Mouse (Mus musculus) ES-Bruce4 (cell line): ENCODE results near the gene Mus81. TPM values are rescaled to one million over a fixed set of nuclear protein-coding genes. Genes with fewer than 3 reads are reported as not detected.
"Not testable (repeated sequence)": the region's sequence is repeated elsewhere in the genome, so short reads cannot be mapped to it uniquely, and the experiment has no call there.

Source experiments
- H3K27ac ChIP-seq: 2 replicates; pipeline ENCODE4 v1.5.1; 2012; ENCODE audit warnings: low read length, inconsistent platforms; ENCODE audit not compliant: insufficient read depth
- H3K27me3 ChIP-seq: 2 replicates; pipeline ENCODE4 v1.6.1; 2012; ENCODE audit warnings: mild to moderate bottlenecking, low read length, inconsistent platforms; ENCODE audit not compliant: control insufficient read depth, poor library complexity, insufficient read depth, severe bottlenecking
- H3K36me3 ChIP-seq: 2 replicates; pipeline ENCODE4 v1.6.1; 2012; ENCODE audit warnings: inconsistent platforms, mild to moderate bottlenecking, low read length, moderate library complexity; ENCODE audit not compliant: control insufficient read depth, poor library complexity, insufficient read depth, severe bottlenecking
- H3K4me1 ChIP-seq: one replicate; pipeline ENCODE4 v1.8.1; 2011; ENCODE audit warnings: low read length; ENCODE audit not compliant: control insufficient read depth, insufficient read depth
- H3K4me3 ChIP-seq: 2 replicates; pipeline ENCODE4 v1.5.1; 2011; ENCODE audit warnings: low read depth, mild to moderate bottlenecking, low read length
- H3K9ac ChIP-seq: 2 replicates; pipeline ENCODE4 v1.6.1; 2012; ENCODE audit warnings: low read depth, mild to moderate bottlenecking, inconsistent platforms; ENCODE audit not compliant: poor library complexity, severe bottlenecking
- H3K9me3 ChIP-seq: replicated peaks from 2 replicates; pipeline ENCODE4 v1.6.1; 2012; ENCODE audit warnings: mild to moderate bottlenecking, low read length, inconsistent platforms; ENCODE audit not compliant: control insufficient read depth, poor library complexity, insufficient read depth, severe bottlenecking
- CTCF ChIP-seq: IDR thresholded peaks from one replicate; pipeline ENCODE4 v1.8.1; 2011; ENCODE audit warnings: low read depth, low read length
- EP300 ChIP-seq: IDR thresholded peaks from 2 replicates; pipeline ENCODE4 v1.6.1; 2011; ENCODE audit warnings: low read depth, low read length; ENCODE audit not compliant: insufficient read depth
- POLR2A ChIP-seq: IDR thresholded peaks from one replicate; pipeline ENCODE4 v1.8.1; 2011; ENCODE audit warnings: low read length; ENCODE audit not compliant: insufficient read depth
- polyA plus RNA-seq: library from polyadenylated mRNA; stranded (reverse); fragments of >200 nt; gene quantifications from 2 replicates; pipeline ENCODE4 v1.2.4, GENCODE M21; 2011; ENCODE audit warnings: low read depth; ENCODE audit not compliant: missing spikeins, insufficient read depth, insufficient read length

Gene Mus81
- polyA plus RNA-seq, 1 experiment = 14.4 TPM

GRCm38 (mm10) chr19:5495353-5496051 lies 7.3 kb upstream of the Mus81 start:
- Histone ChIP-seq H3K27me3 (no peaks in the 10 kb centered on the region), H3K9me3 (no peaks in the 10 kb centered on the region), H3K9ac (no peak overlapping the region), H3K4me1 (peaks cover 5% of the 10 kb centered on the region), H3K36me3 (peaks cover 18% of the 10 kb centered on the region), H3K4me3 (no peak overlapping the region), H3K27ac (no peak overlapping the region)
- TF ChIP-seq POLR2A (no peak), CTCF (no peak), EP300 (no peak)

GRCm38 (mm10) chr19:5494314-5494713 lies 6.1 kb upstream of the Mus81 start:
- no peak for TF ChIP-seq CTCF
- TF ChIP-seq EP300 = no peak
- TF ChIP-seq POLR2A = no peak
- peaks cover 5% of the 10 kb centered on the region for H3K4me1 ChIP-seq
- H3K27ac ChIP-seq = no peak overlapping the region
- no peaks in the 10 kb centered on the region for H3K27me3 ChIP-seq
- peaks cover 18% of the 10 kb centered on the region for H3K36me3 ChIP-seq
- H3K9ac ChIP-seq = no peak overlapping the region
- no peaks in the 10 kb centered on the region for H3K9me3 ChIP-seq
- H3K4me3 ChIP-seq = no peak overlapping the region

- not testable (repeated sequence) for H3K27me3 ChIP-seq, H3K9ac ChIP-seq, H3K9me3 ChIP-seq, H3K4me1 ChIP-seq, H3K27ac ChIP-seq, H3K4me3 ChIP-seq
- H3K36me3 ChIP-seq = peaks cover 18% of the 10 kb centered on the region
These were observed 5.1 kb upstream of the Mus81 start for GRCm38 (mm10) chr19:5493301-5493721.

GRCm38 (mm10) chr19:5492641-5493040 lies 4.4 kb upstream of the Mus81 start:
- H3K9ac ChIP-seq = no peak overlapping the region
- H3K27ac ChIP-seq = no peak overlapping the region
- H3K4me3 ChIP-seq = no peak overlapping the region
- H3K36me3 ChIP-seq = peaks cover 18% of the 10 kb centered on the region
- TF ChIP-seq CTCF (no peak), POLR2A (no peak), EP300 (no peak)
- H3K27me3 ChIP-seq = no peaks in the 10 kb centered on the region
- no peaks in the 10 kb centered on the region for H3K9me3 ChIP-seq
- H3K4me1 ChIP-seq = peaks cover 5% of the 10 kb centered on the region

GRCm38 (mm10) chr19:5490898-5491708 lies 2.9 kb upstream of the Mus81 start:
- Histone ChIP-seq H3K9ac (peak overlapping the region; percentile 58), H3K4me3 (peak overlapping the region; percentile 85), H3K9me3 (no peaks in the 10 kb centered on the region), H3K27ac (peak overlapping the region; percentile 79), H3K27me3 (no peaks in the 10 kb centered on the region), H3K4me1 (peaks cover 5% of the 10 kb centered on the region), H3K36me3 (peaks cover 18% of the 10 kb centered on the region)
- TF ChIP-seq CTCF = no peak
- no peak for TF ChIP-seq EP300
- peak; percentile 84 for TF ChIP-seq POLR2A

- Histone ChIP-seq H3K27ac (peak within 1 kb of the TSS; percentile 79), H3K4me3 (peak within 1 kb of the TSS; percentile 85), H3K4me1 (peaks cover 5% of the 10 kb centered on the region), H3K36me3 (peaks cover 18% of the 10 kb centered on the region), H3K9me3 (no peaks in the 10 kb centered on the region), H3K9ac (peak within 1 kb of the TSS; percentile 58), H3K27me3 (no peaks in the 10 kb centered on the region)
- TF ChIP-seq EP300 = peak; percentile 71; the same call in 1 of the 2 replicates
- no peak for TF ChIP-seq CTCF
- peak; percentile 85 for TF ChIP-seq POLR2A
These were observed 2.2 kb upstream of the Mus81 start, which contains the start of gene Cfl1 for GRCm38 (mm10) chr19:5490313-5490897. Gene Cfl1, plus strand, starts transcription at chr19:5490455.

GRCm38 (mm10) chr19:5489721-5490120 lies 1.5 kb upstream of the Mus81 start:
- H3K27ac ChIP-seq = peak overlapping the region; percentile 37; the same call in 1 of the 2 replicates
- H3K27me3 ChIP-seq, H3K9ac ChIP-seq, H3K4me1 ChIP-seq, H3K4me3 ChIP-seq, H3K9me3 ChIP-seq: not testable (repeated sequence)
- H3K36me3 ChIP-seq = peaks cover 17% of the 10 kb centered on the region
